Mouse (Mus musculus) lung, postnatal 4 days (tissue): ENCODE data around the gene Gm15130.

ENCODE experiments used
- DNase-seq, 2 experiments: peaks; one replicate each; pipeline ENCODE4 v3.0.0; 2021

Gene Gm15130

GRCm38 (mm10) chr2:111152836-111153235 lies at the start of gene Gm15130:
Gene Gm15130, minus strand, starts transcription at chr2:111152936.
- no peak for DNase-seq

GRCm38 (mm10) chr2:111182068-111182467 lies 29.3 kb upstream of the Gm15130 start:
- no peak for DNase-seq

GRCm38 (mm10) chr2:111135739-111136138 lies 17.0 kb downstream of the Gm15130 start:
- no peak for DNase-seq

- DNase-seq = no peak
These were observed 46.9 kb downstream of the Gm15130 start, which contains the start of gene Gm13941 for GRCm38 (mm10) chr2:111105882-111106281. Gene Gm13941, minus strand, starts transcription at chr2:111105982.
